In the genomic region with DNA sequence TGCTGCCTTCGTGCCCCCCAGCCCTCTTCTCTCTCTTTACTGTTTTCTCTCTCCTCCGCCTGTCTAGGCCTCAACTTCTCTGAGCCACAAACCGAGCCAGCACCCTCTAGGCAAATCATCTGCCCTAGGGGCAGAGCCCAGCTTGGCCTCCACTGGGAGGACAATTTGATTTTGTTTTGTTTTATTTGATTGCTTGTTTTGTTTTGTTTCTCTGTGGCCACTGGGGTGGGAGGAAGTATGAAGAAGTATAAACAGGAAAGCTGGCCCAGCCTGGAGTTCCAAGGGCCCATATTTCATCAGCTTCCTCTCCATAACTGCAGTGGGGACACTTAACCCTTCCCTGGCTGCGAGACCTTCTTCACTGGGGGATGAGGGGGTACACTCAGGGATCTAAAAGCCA, we compare ENCODE assay signal across 12 mouse cellular contexts. TPM values are rescaled to one million over a fixed set of nuclear protein-coding genes. Genes with fewer than 3 reads are reported as not detected.
DNase-seq lines count a peak whose midpoint lies in the region; ATAC-seq lines count a peak whose summit lies in the region.
"Had no signal": no experiment of that assay in that cellular context is flagged by ENCODE, and none has a peak within 500 bp of the region (broad histone marks: within the 10 kb centered on the region; RNA-seq: fewer than 3 reads in every experiment).

No protein-coding gene starts in this region.

- 33% methylated on average over 4 of the region's 4 CpGs for WGBS in intestine, embryonic 15.5 days
- 1% methylated on average over 4 of the region's 4 CpGs for WGBS in neural tube, embryonic 11.5 days
- WGBS in forebrain, embryonic 11.5 days = 6% methylated on average over 4 of the region's 4 CpGs

- H3K36me3 ChIP-seq in intestine, embryonic 15.5 days = no peaks in the 10 kb centered on the region
- no peaks in the 10 kb centered on the region; the same call in none of the 2 replicates for H3K36me3 ChIP-seq in neural tube, embryonic 11.5 days (ENCODE audit: control insufficient read depth, insufficient read depth, low read length)
- H3K36me3 ChIP-seq in forebrain, embryonic 11.5 days (ENCODE audit: control insufficient read depth, insufficient read depth, low read length) = no peaks in the 10 kb centered on the region

- H3K27me3 ChIP-seq in intestine, embryonic 15.5 days (replicated peaks) = peaks cover 7% of the 10 kb centered on the region
- H3K27me3 ChIP-seq in neural tube, embryonic 11.5 days (ENCODE audit: control insufficient read depth, insufficient read depth, low read length) = no peaks in the 10 kb centered on the region
- peaks cover 100% of the 10 kb centered on the region for H3K27me3 ChIP-seq in forebrain, embryonic 11.5 days (ENCODE audit: control insufficient read depth, insufficient read depth, low read length)

- no peaks in the 10 kb centered on the region for H3K9me3 ChIP-seq in intestine, embryonic 15.5 days
- H3K9me3 ChIP-seq in neural tube, embryonic 11.5 days (ENCODE audit: control insufficient read depth, low read length) = no peaks in the 10 kb centered on the region
- no peaks in the 10 kb centered on the region for H3K9me3 ChIP-seq in forebrain, embryonic 11.5 days (ENCODE audit: control insufficient read depth, low read length)

- H3K4me3 ChIP-seq in intestine, embryonic 15.5 days (replicated peaks) = peak overlapping the region; percentile 46; the same call in 1 of the 2 replicates
- peak overlapping the region; percentile 96 for H3K4me3 ChIP-seq in neural tube, embryonic 11.5 days (ENCODE audit: low read depth, low read length)
- no peak overlapping the region for H3K4me3 ChIP-seq in forebrain, embryonic 11.5 days (ENCODE audit: low read depth, low read length)

- peaks cover 55% of the 10 kb centered on the region for H3K4me1 ChIP-seq in intestine, embryonic 15.5 days (replicated peaks)
- H3K4me1 ChIP-seq in neural tube, embryonic 11.5 days (ENCODE audit: control insufficient read depth, insufficient read depth, low read length) = peaks cover 28% of the 10 kb centered on the region
- H3K4me1 ChIP-seq in forebrain, embryonic 11.5 days (replicated peaks; ENCODE audit: control insufficient read depth, insufficient read depth, low read length) = peaks cover 3% of the 10 kb centered on the region; the same call in 1 of the 2 replicates

- peak; percentile 33 to 45 for DNase-seq in adrenal gland, adult 18-20 months (ENCODE audit: low spot score in 2 of 2)
- DNase-seq in adrenal gland, adult 8-10 months = no peak
- DNase-seq in kidney, postnatal 4 days = peak; percentile 72 to 79
- peak; percentile 55 for DNase-seq in neural tube, embryonic 11.5 days (ENCODE audit: low spot score)
- DNase-seq in cerebellum, adult 9-10 months = no peak
- no peak for DNase-seq in forebrain, embryonic 11.5 days (ENCODE audit: low spot score)
- DNase-seq in layer of hippocampus, adult 11-12 months (ENCODE audit: low spot score) = no peak
- DNase-seq: cerebellum, adult 9-11 months had no signal

- peak overlapping the region; percentile 61 for H3K9ac ChIP-seq in intestine, embryonic 15.5 days
- H3K9ac ChIP-seq in neural tube, embryonic 11.5 days (ENCODE audit: low read length) = peak overlapping the region; percentile 100
- H3K9ac ChIP-seq in forebrain, embryonic 11.5 days (ENCODE audit: low read length) = no peak overlapping the region

- ATAC-seq in intestine, embryonic 15.5 days = peak; percentile 21; the same call in 1 of the 2 replicates
- no peak for ATAC-seq in neural tube, embryonic 11.5 days (ENCODE audit: insufficient read depth, low FRiP score, low TSS enrichment)
- ATAC-seq in forebrain, embryonic 11.5 days (replicated peaks; ENCODE audit: low FRiP score) = no peak

- H3K4me2 ChIP-seq in intestine, embryonic 15.5 days (replicated peaks) = peak overlapping the region; percentile 81
- peak overlapping the region; percentile 100 for H3K4me2 ChIP-seq in neural tube, embryonic 11.5 days (ENCODE audit: low read depth)
- H3K4me2 ChIP-seq in forebrain, embryonic 11.5 days (ENCODE audit: low read depth, low read length, severe bottlenecking) = no peak overlapping the region
- H3K4me2 ChIP-seq: midbrain, embryonic 11.5 days had no signal

- peak overlapping the region; percentile 86 for H3K27ac ChIP-seq in intestine, embryonic 15.5 days
- H3K27ac ChIP-seq in neural tube, embryonic 11.5 days (ENCODE audit: low read depth, low read length) = peak overlapping the region; percentile 100
- no peak overlapping the region for H3K27ac ChIP-seq in forebrain, embryonic 11.5 days (ENCODE audit: low read depth, low read length)

RNA-seq across cellular contexts. Expression of a gene that starts 6.2 kb away (rescaled TPM):
- total RNA-seq in adrenal gland, adult 18-20 months (2021) = 10 to 100 TPM; 11.6 to 27.3 TPM
- total RNA-seq in adrenal gland, adult 8-10 months (2022) = 10 to 100 TPM; 25.2 to 38.3 (median 26.7) TPM
- polyA plus RNA-seq in intestine, embryonic 15.5 days (2015; fragmentation: Nextera tagmentation; extraction: Ambion mirVana) = 27.2 and 31.3 TPM in 2 replicates
- 49.0 and 49.1 TPM in 2 replicates for polyA plus RNA-seq in neural tube, embryonic 11.5 days (2014; fragmentation: Nextera tagmentation; extraction: Ambion mirVana)
- 0.21 TPM in 1 of 2 replicates, not detected in the other for polyA plus RNA-seq in forebrain, embryonic 11.5 days (2014; fragmentation: Nextera tagmentation; extraction: Ambion mirVana)
- total RNA-seq: MEL had no signal
- polyA plus RNA-seq: midbrain, embryonic 11.5 days had no signal

RNA-seq across cellular contexts. Expression of a gene that starts 8.8 kb away (rescaled TPM):
- 10 to 100 TPM; 16.3 to 22.1 TPM for total RNA-seq in adrenal gland, adult 18-20 months (2021)
- total RNA-seq in adrenal gland, adult 8-10 months (2022) = 10 to 100 TPM; 19.9 to 45.3 (median 27.0) TPM
- polyA plus RNA-seq in intestine, embryonic 15.5 days (2015; fragmentation: Nextera tagmentation; extraction: Ambion mirVana) = 2.8 and 3.2 TPM in 2 replicates
- polyA plus RNA-seq in neural tube, embryonic 11.5 days (2014; fragmentation: Nextera tagmentation; extraction: Ambion mirVana) = 3.1 and 3.8 TPM in 2 replicates
- polyA plus RNA-seq in forebrain, embryonic 11.5 days (2014; fragmentation: Nextera tagmentation; extraction: Ambion mirVana) = not detected in 2 replicates
- total RNA-seq: MEL had no signal
- polyA plus RNA-seq: midbrain, embryonic 11.5 days had no signal

RNA-seq across cellular contexts. Expression of a gene that starts 13.8 kb away (rescaled TPM):
- 10 to 100 TPM; 17.2 to 20.7 TPM for total RNA-seq in adrenal gland, adult 18-20 months (2021)
- total RNA-seq in adrenal gland, adult 8-10 months (2022) = 10 to 100 TPM; 19.4 to 61.4 (median 27.9) TPM
- polyA plus RNA-seq in intestine, embryonic 15.5 days (2015; fragmentation: Nextera tagmentation; extraction: Ambion mirVana) = 1.8 and 2.7 TPM in 2 replicates
- polyA plus RNA-seq in neural tube, embryonic 11.5 days (2014; fragmentation: Nextera tagmentation; extraction: Ambion mirVana) = 10.3 and 14.2 TPM in 2 replicates
- polyA plus RNA-seq in forebrain, embryonic 11.5 days (2014; fragmentation: Nextera tagmentation; extraction: Ambion mirVana) = not detected in 2 replicates
- total RNA-seq: MEL had no signal
- polyA plus RNA-seq: midbrain, embryonic 11.5 days had no signal

RNA-seq across cellular contexts. Expression of a gene that starts 17.0 kb away (rescaled TPM):
- 10 to 100 TPM; 37.0 to 68.1 TPM for total RNA-seq in adrenal gland, adult 18-20 months (2021)
- total RNA-seq in adrenal gland, adult 8-10 months (2022) = 10 to 100 TPM; 56.4 to 77.8 (median 59.5) TPM
- 14.4 and 16.1 TPM in 2 replicates for polyA plus RNA-seq in intestine, embryonic 15.5 days (2015; fragmentation: Nextera tagmentation; extraction: Ambion mirVana)
- polyA plus RNA-seq in neural tube, embryonic 11.5 days (2014; fragmentation: Nextera tagmentation; extraction: Ambion mirVana) = 81.4 and 87.2 TPM in 2 replicates
- polyA plus RNA-seq in forebrain, embryonic 11.5 days (2014; fragmentation: Nextera tagmentation; extraction: Ambion mirVana) = not detected in 2 replicates
- total RNA-seq: MEL had no signal
- polyA plus RNA-seq: heart, postnatal 0 days; midbrain, embryonic 11.5 days had no signal

RNA-seq across cellular contexts. Expression of a gene that starts 22.9 kb away (rescaled TPM):
- total RNA-seq in adrenal gland, adult 18-20 months (2021) = 10 to 100 TPM; 33.5 to 59.0 TPM
- total RNA-seq in adrenal gland, adult 8-10 months (2022) = 10 to 100 TPM; 44.6 to 62.9 (median 53.0) TPM
- 10.7 and 12.4 TPM in 2 replicates for polyA plus RNA-seq in intestine, embryonic 15.5 days (2015; fragmentation: Nextera tagmentation; extraction: Ambion mirVana)
- 65.5 and 65.9 TPM in 2 replicates for polyA plus RNA-seq in neural tube, embryonic 11.5 days (2014; fragmentation: Nextera tagmentation; extraction: Ambion mirVana)
- 0.21 TPM in 1 of 2 replicates, not detected in the other for polyA plus RNA-seq in forebrain, embryonic 11.5 days (2014; fragmentation: Nextera tagmentation; extraction: Ambion mirVana)
- total RNA-seq: MEL had no signal
- polyA plus RNA-seq: midbrain, embryonic 11.5 days had no signal

Comparison
In these comparisons a context has a peak if more than half of its experiments do, and no peak if none do; other contexts are left out.
1. DNase-seq: peak in adrenal gland, adult 18-20 months (2 of 2), kidney, postnatal 4 days (2 of 2) and neural tube, embryonic 11.5 days (single experiment); none in adrenal gland, adult 8-10 months (single experiment), cerebellum, adult 9-10 months (single experiment), forebrain, embryonic 11.5 days (single experiment) and layer of hippocampus, adult 11-12 months (single experiment).
2. RNA of a gene that starts 6.2 kb away (polyA plus RNA-seq): 49.0 to 49.1 TPM in neural tube, embryonic 11.5 days and 27.2 to 31.3 TPM in intestine, embryonic 15.5 days; 0.21 TPM in forebrain, embryonic 11.5 days; every median in the first group is over 10 times any median in the second.